Mouse (Mus musculus) testis, adult 2 months (tissue): ENCODE measurements around the gene Sarnp.

Experiments used
- CTCF ChIP-seq: fragments of 200-500 bp; IDR thresholded peaks from 2 replicates; pipeline ENCODE4 v1.5.1; 2012; ENCODE audit warnings: low read depth, mild to moderate bottlenecking, inconsistent platforms, low read length, moderate library complexity; ENCODE audit not compliant: control insufficient read depth, insufficient read depth, insufficient replicate concordance
- POLR2A ChIP-seq: fragments of 200-500 bp; IDR thresholded peaks from 2 replicates; pipeline ENCODE4 v1.6.1; 2012; ENCODE audit warnings: low read depth, mild to moderate bottlenecking, inconsistent platforms, low read length, moderate library complexity; ENCODE audit not compliant: control insufficient read depth

DNA sequence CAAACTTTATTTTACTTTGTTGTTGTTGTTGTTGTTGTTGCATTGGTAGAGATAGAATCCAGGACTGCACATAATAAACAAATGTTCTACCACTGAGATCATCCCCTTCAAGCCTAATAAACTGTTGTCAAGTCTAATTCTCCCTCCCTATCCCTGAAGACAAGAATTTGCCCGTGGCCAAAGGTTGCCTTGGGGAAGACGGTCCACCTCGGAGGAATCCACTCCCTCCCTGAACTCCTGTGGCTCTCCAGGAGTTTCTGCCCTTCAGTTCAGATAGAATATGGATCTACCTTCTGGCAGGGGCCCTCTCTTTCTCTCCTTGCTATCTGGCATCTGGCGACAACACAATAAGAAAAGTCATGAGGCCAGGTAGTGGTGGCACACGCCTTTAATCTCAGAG lies 87.7 kb downstream of the Sarnp start:
- no peak for TF ChIP-seq POLR2A
- TF ChIP-seq CTCF: no peak
